Mouse (Mus musculus) C2C12 (cell line): ENCODE data around the gene Cntnap5a.

Experiments
- CTCF ChIP-seq: IDR thresholded peaks from one replicate; pipeline ENCODE4 v1.5.1; 2011; ENCODE audit not compliant: control insufficient read depth, insufficient read depth, insufficient read length
- MAX ChIP-seq: IDR thresholded peaks from one replicate; pipeline ENCODE4 v1.6.1; 2011; ENCODE audit warnings: mild to moderate bottlenecking, control low read depth
- MYOG ChIP-seq: IDR thresholded peaks from one replicate; pipeline ENCODE4 v1.6.1; 2011; ENCODE audit not compliant: control insufficient read depth, insufficient read length; ENCODE audit errors: extremely low read depth

- TF ChIP-seq CTCF (no peak), MAX (no peak), MYOG (no peak)
Observed at GRCm38 (mm10) chr1:116353669-116354068, 669.1 kb downstream of the Cntnap5a start.
